Mouse (Mus musculus) kidney, embryonic 15.5 days (tissue): ENCODE measurements around the gene Rcbtb2. TPM values are rescaled to one million over a fixed set of nuclear protein-coding genes. Genes with fewer than 3 reads are reported as not detected.
"Not testable (repeated sequence)": the region's sequence is repeated elsewhere in the genome, so short reads cannot be mapped to it uniquely, and the experiment has no call there.

Experiments used
- ATAC-seq: fragments of 200-750 bp; cut with Nextera tagmentation; replicated peaks from 2 replicates; pipeline ENCODE4 v1.8.0; 2017; ENCODE audit warnings: moderate TSS enrichment; ENCODE audit not compliant: low FRiP score
- H3K27ac ChIP-seq: fragments of 300-500 bp; sonication (generic); 2 replicates; pipeline ENCODE4 v1.5.1; 2015; ENCODE audit warnings: mild to moderate bottlenecking, inconsistent platforms
- H3K27me3 ChIP-seq: fragments of 300-500 bp; sonication (generic); 2 replicates; pipeline ENCODE4 v1.6.1; 2015; ENCODE audit warnings: inconsistent platforms
- H3K36me3 ChIP-seq: fragments of 300-500 bp; sonication (generic); 2 replicates; pipeline ENCODE4 v1.6.1; 2015; ENCODE audit warnings: inconsistent platforms
- H3K4me1 ChIP-seq: fragments of 300-500 bp; sonication (generic); 2 replicates; pipeline ENCODE4 v1.6.1; 2015; ENCODE audit warnings: inconsistent platforms
- H3K4me2 ChIP-seq: fragments of 300-500 bp; sonication (generic); 2 replicates; pipeline ENCODE4 v1.6.1; 2015; ENCODE audit warnings: moderate library complexity, mild to moderate bottlenecking, inconsistent platforms
- H3K4me3 ChIP-seq: fragments of 300-500 bp; sonication (generic); replicated peaks from 2 replicates; pipeline ENCODE4 v1.5.1; 2015; ENCODE audit warnings: mild to moderate bottlenecking, inconsistent platforms
- H3K9ac ChIP-seq: fragments of 300-500 bp; sonication (generic); 2 replicates; pipeline ENCODE4 v1.6.1; 2015; ENCODE audit warnings: mild to moderate bottlenecking, inconsistent platforms
- H3K9me3 ChIP-seq: fragments of 300-500 bp; sonication (generic); replicated peaks from 2 replicates; pipeline ENCODE4 v1.6.1; 2016; ENCODE audit warnings: inconsistent platforms
- WGBS: fragments of 180-500 bp; shearing (Covaris S2); methylation state at CpG from one replicate; pipeline ENCODE4 v1.1.7; 2015; ENCODE audit warnings: mixed read lengths; 5-methylcytosine and 5-hydroxymethylcytosine counted together
- polyA plus RNA-seq: library from polyadenylated mRNA; unstranded; fragments of >200 nt; fragmentation: Nextera tagmentation; extraction: Ambion mirVana; gene quantifications from 2 replicates; pipeline ENCODE4 v1.2.1, GENCODE M21; 2015

Gene Rcbtb2
- 128 and 131 TPM in 2 replicates for polyA plus RNA-seq

DNA sequence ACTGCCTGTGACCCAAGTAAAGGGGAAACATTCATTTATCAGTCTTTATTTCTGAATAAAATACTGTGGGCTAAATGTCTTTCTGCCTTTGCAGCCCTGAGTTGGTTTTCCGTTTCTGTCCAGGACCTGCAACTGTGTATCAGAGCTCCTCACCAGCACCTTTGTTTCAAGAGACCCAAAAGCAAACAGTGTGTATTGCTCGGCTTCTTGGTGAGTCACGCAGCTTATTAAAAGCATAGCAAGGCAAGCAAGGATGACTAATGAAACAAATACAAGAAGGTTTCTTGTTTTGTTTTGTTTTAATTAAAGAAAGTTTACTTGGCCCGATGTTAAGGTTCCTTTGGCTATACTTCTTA, at the start of gene Rcbtb2:
Gene Rcbtb2, plus strand, starts transcription at position 115 of the 356 bp plus-strand sequence.
- Histone ChIP-seq H3K9ac (no peak within 1 kb of the TSS), H3K9me3 (no peaks in the 10 kb centered on the region), H3K4me1 (peaks cover 7% of the 10 kb centered on the region), H3K36me3 (no peaks in the 10 kb centered on the region), H3K27me3 (no peaks in the 10 kb centered on the region), H3K27ac (0 out of 2 replicates have a peak within 1 kb of the TSS, but pooled peaks have one; percentile 37), H3K4me2 (no peak within 1 kb of the TSS), H3K4me3 (no peak within 1 kb of the TSS)
- ATAC-seq: no peak
- WGBS: 54% methylated on average over 4 of the region's 4 CpGs

- H3K27ac ChIP-seq: no peak overlapping the region
- ATAC-seq: no peak
- H3K9ac ChIP-seq: no peak overlapping the region
- H3K9me3 ChIP-seq: no peaks in the 10 kb centered on the region
- H3K4me1 ChIP-seq: no peaks in the 10 kb centered on the region
- H3K4me2 ChIP-seq: no peak overlapping the region
- 76% methylated on average over 2 of the region's 2 CpGs for WGBS
- no peak overlapping the region for H3K4me3 ChIP-seq
- H3K36me3 ChIP-seq: no peaks in the 10 kb centered on the region
- no peaks in the 10 kb centered on the region for H3K27me3 ChIP-seq
Observed at GRCm38 (mm10) chr14:73083563-73083962, 39.3 kb upstream of the Rcbtb2 start.

- WGBS: 62% methylated on average over 3 of the region's 3 CpGs
- Histone ChIP-seq H3K4me2 (no peak overlapping the region), H3K9ac (no peak overlapping the region), H3K27ac (no peak overlapping the region), H3K27me3 (no peaks in the 10 kb centered on the region), H3K36me3 (no peaks in the 10 kb centered on the region), H3K9me3 (no peaks in the 10 kb centered on the region), H3K4me1 (no peaks in the 10 kb centered on the region), H3K4me3 (no peak overlapping the region)
- ATAC-seq: no peak
Observed at GRCm38 (mm10) chr14:73086425-73086824, 36.4 kb upstream of the Rcbtb2 start.

- no peaks in the 10 kb centered on the region for H3K9me3 ChIP-seq
- no peak overlapping the region for H3K4me3 ChIP-seq
- WGBS: 66% methylated on average over 5 of the region's 5 CpGs
- H3K36me3 ChIP-seq: no peaks in the 10 kb centered on the region
- no peak overlapping the region for H3K27ac ChIP-seq
- no peak overlapping the region for H3K4me2 ChIP-seq
- no peaks in the 10 kb centered on the region for H3K4me1 ChIP-seq
- H3K27me3 ChIP-seq: no peaks in the 10 kb centered on the region
- H3K9ac ChIP-seq: no peak overlapping the region
- no peak for ATAC-seq
Observed at GRCm38 (mm10) chr14:73087247-73087646, 35.6 kb upstream of the Rcbtb2 start.

DNA sequence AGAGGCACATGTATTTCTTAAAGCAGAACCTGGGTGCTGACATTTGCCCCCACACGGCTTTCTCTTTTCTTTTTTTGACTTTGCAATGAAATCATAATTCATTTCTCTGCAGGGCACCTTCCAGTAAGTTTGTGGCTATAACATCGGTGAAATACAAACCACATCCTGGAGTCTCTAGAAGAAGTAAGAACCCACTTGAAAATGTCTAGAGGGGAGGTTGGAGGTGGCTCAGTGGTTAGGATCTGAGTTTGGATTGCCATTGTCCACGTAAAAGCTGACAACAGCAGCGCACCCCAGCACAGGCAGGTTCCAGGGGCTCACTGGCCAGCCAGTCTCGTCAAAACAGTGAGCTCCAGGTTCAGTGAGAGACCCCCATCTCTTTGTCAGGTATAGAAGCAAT, 35.1 kb upstream of the Rcbtb2 start:
- Histone ChIP-seq H3K9ac (no peak overlapping the region), H3K4me2 (no peak overlapping the region), H3K27ac (no peak overlapping the region), H3K4me1 (no peaks in the 10 kb centered on the region), H3K4me3 (no peak overlapping the region), H3K27me3 (no peaks in the 10 kb centered on the region), H3K36me3 (no peaks in the 10 kb centered on the region), H3K9me3 (no peaks in the 10 kb centered on the region)
- no peak for ATAC-seq
- 85% methylated on average over 5 of the region's 5 CpGs for WGBS

DNA sequence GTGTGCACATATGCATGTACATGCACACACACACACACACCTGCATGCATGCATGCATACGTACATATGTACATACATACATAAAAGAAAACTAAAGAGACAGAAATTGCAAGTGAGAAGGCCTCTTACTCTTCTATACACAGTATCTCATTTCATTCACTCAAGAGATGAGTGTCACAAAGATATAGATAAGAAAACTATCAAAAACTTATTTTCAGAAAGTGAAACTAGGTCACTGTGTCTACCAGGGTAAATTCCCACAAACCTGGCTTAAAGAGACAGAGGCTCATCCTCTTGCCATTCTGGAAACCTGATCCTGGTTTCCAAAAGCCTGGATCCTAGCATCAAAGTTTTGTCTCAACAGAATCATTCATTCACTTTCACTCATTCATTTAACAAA, 34.6 kb upstream of the Rcbtb2 start:
- no peak overlapping the region for H3K4me2 ChIP-seq
- no peak for ATAC-seq
- no peaks in the 10 kb centered on the region for H3K27me3 ChIP-seq
- H3K4me3 ChIP-seq: no peak overlapping the region
- H3K27ac ChIP-seq: no peak overlapping the region
- no peaks in the 10 kb centered on the region for H3K36me3 ChIP-seq
- WGBS: 91% methylated on average over 1 of the region's 1 CpGs
- no peaks in the 10 kb centered on the region for H3K4me1 ChIP-seq
- no peaks in the 10 kb centered on the region for H3K9me3 ChIP-seq
- H3K9ac ChIP-seq: no peak overlapping the region

DNA sequence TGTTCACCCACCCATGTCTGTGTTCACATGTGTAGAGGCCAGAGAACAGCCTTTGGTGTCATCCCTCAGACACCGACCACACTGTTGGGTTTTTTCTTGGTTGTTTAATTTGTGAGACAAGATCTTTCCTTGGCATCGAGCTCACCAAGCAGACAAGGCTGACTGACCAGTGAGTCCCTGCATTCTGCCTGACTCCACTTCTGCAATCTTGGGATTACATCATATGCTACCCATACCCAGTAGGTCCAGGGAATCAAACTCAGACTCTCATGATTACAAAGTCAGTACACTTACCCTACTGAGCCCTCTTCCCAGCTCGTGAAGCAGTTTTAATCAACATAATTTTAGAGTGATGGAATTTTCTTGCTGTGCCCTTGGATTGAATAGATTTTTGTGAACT, 30.0 kb upstream of the Rcbtb2 start:
- no peak overlapping the region for H3K4me2 ChIP-seq
- H3K27ac ChIP-seq: no peak overlapping the region
- WGBS: 91% methylated on average over 3 of the region's 3 CpGs
- H3K9ac ChIP-seq: no peak overlapping the region
- no peaks in the 10 kb centered on the region for H3K36me3 ChIP-seq
- no peaks in the 10 kb centered on the region for H3K9me3 ChIP-seq
- ATAC-seq: no peak
- no peak overlapping the region for H3K4me3 ChIP-seq
- H3K27me3 ChIP-seq: 0 out of 2 replicates have a peak, but pooled peaks cover 3% of the 10 kb centered on the region
- H3K4me1 ChIP-seq: 0 out of 2 replicates have a peak, but pooled peaks cover 5% of the 10 kb centered on the region

DNA sequence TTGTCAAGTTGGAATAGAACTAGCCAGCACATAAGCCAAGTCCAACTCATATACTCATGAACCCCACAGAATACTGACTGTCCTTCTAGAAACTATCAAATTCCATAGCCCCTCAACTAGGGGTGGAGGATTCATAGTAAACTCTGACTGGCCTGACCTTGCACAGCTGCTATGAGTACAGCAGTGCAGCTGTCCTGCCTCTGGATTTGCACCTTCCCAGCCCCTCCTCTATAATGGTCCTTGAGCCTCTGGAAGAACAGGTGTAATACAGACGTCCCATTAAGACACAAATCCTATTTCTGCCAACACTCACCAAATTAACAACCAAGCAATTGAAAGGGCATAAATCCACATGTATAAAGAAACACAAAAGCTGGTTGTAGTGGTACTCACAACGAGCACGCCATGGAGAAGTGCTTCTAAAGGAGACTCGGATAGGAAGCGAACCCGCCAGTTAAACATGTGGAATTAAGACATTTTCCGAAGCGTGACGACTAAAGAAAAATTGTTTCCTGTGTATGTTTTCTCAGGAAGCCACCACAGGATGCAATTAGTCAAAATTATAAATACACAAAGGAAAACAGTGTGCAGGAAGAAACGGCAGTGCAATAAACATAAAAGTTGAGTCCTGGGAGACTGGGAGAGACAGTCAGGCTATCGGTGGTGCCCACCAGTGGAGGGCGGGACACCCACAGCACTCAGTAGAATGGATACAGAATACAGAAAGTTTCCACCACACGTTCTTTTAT, 27.9 kb upstream of the Rcbtb2 start:
- 0 out of 2 replicates have a peak, but pooled peaks cover 5% of the 10 kb centered on the region for H3K4me1 ChIP-seq
- no peaks in the 10 kb centered on the region for H3K9me3 ChIP-seq
- ATAC-seq: no peak
- 53% methylated on average over 13 of the region's 13 CpGs for WGBS
- H3K9ac ChIP-seq: no peak overlapping the region
- H3K27me3 ChIP-seq: peaks cover 8% of the 10 kb centered on the region; the same call in 1 of the 2 replicates
- H3K4me2 ChIP-seq: no peak overlapping the region
- H3K27ac ChIP-seq: peak overlapping the region; percentile 33
- H3K4me3 ChIP-seq: no peak overlapping the region
- H3K36me3 ChIP-seq: no peaks in the 10 kb centered on the region

DNA sequence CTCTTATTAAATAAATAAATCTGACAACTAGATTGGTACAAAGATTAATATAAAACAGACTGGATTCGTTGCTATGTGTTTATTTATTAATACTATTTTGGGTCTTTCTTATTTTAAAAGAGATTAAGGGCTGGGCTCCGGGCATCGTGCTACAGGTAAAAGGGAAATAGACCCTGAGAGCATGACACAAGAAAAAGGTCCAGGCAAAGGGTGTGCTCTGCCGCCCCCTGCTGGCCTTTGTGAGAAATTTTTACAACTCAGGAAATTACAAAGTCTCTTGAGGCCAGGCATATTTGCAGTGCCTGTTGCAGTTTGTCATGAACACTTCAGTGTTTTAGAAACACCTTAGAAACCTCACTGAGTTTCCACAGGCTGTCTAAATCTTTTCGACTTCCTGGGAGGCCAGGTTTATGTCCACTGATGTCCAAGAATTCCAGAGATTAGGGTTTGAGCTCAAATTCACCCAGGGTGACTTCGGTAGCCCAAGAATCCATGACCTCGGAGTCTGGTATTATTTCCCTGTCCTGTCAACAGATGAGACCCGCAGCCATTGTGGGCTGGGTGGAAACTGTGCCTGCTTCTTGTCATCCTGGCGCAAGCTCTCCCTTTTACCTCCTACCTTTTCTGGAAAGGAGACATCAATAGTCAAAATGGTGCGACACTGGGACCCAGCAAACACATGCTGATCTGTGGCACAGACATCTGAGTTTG, 24.0 kb upstream of the Rcbtb2 start:
- Histone ChIP-seq H3K36me3 (no peaks in the 10 kb centered on the region), H3K9me3 (no peaks in the 10 kb centered on the region), H3K9ac (no peak overlapping the region), H3K4me2 (no peak overlapping the region), H3K4me1 (peaks cover 10% of the 10 kb centered on the region; the same call in 1 of the 2 replicates), H3K27ac (no peak overlapping the region), H3K4me3 (no peak overlapping the region), H3K27me3 (peaks cover 18% of the 10 kb centered on the region; the same call in 1 of the 2 replicates)
- no peak for ATAC-seq
- WGBS: 46% methylated on average over 10 of the region's 10 CpGs

- no peak overlapping the region for H3K9ac ChIP-seq
- H3K36me3 ChIP-seq: no peaks in the 10 kb centered on the region
- H3K4me1 ChIP-seq: peaks cover 14% of the 10 kb centered on the region
- 48% methylated on average over 12 of the region's 12 CpGs for WGBS
- H3K27me3 ChIP-seq: peaks cover 23% of the 10 kb centered on the region; the same call in 1 of the 2 replicates
- no peak overlapping the region for H3K4me2 ChIP-seq
- no peaks in the 10 kb centered on the region for H3K9me3 ChIP-seq
- no peak overlapping the region for H3K4me3 ChIP-seq
- no peak overlapping the region for H3K27ac ChIP-seq
- ATAC-seq: no peak
Observed at GRCm38 (mm10) chr14:73102270-73102865, 20.5 kb upstream of the Rcbtb2 start.

DNA sequence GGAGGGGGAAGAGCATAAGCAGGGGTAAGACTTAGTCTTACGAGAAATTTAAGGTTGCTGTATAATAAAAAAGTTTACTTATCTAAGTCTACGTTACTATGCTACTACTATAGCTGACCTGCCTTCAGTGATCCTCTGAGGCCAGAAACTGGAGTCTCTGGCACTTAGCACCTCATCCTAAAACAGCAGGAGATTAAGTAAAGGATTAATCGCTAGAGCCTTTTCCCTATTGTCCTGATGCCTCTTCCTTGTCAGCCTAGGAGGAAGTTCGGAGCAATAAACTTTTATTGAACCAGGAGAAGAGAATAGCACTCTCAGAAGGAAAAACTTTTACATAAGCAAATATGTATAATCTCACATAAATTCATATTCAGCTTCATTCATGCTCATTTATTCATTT, 19.9 kb upstream of the Rcbtb2 start:
- not testable (repeated sequence) for H3K4me2 ChIP-seq, H3K9ac ChIP-seq, H3K36me3 ChIP-seq, H3K27ac ChIP-seq, ATAC-seq, H3K4me3 ChIP-seq, H3K9me3 ChIP-seq
- 22% methylated on average over 4 of the region's 4 CpGs for WGBS
- Histone ChIP-seq H3K27me3 (peaks cover 19% of the 10 kb centered on the region; the same call in 1 of the 2 replicates), H3K4me1 (peaks cover 16% of the 10 kb centered on the region)

DNA sequence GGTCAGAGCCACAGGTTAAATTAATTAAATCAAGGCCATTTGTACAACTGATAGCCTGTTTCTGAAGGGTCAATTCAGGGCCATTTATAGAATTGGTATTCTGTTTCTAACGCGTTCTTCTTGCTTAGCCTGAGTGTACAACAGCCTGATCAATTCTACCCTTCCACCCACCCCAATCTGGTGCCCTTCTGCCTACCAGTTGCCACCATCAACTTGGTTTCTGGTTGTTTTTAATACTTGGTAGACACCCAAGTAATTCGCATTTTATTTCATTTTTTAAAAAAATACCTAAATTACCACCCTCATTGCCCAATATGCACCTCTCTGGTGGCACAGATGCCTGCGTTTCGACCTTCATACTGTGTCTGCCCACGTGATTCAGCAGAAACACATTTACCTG, 17.9 kb upstream of the Rcbtb2 start:
- H3K27ac ChIP-seq: no peak overlapping the region
- 69% methylated on average over 6 of the region's 6 CpGs for WGBS
- peaks cover 16% of the 10 kb centered on the region for H3K4me1 ChIP-seq
- no peak overlapping the region for H3K4me3 ChIP-seq
- H3K27me3 ChIP-seq: peaks cover 16% of the 10 kb centered on the region; the same call in 1 of the 2 replicates
- H3K9me3 ChIP-seq: no peaks in the 10 kb centered on the region
- H3K9ac ChIP-seq: no peak overlapping the region
- no peaks in the 10 kb centered on the region for H3K36me3 ChIP-seq
- H3K4me2 ChIP-seq: no peak overlapping the region
- no peak for ATAC-seq
